Mouse (Mus musculus): Measurements from ENCODE around the gene Kcnj3. TPM values are rescaled to one million over a fixed set of nuclear protein-coding genes. Genes with fewer than 3 reads are reported as not detected.
"Not testable (repeated sequence)": the region's sequence is repeated elsewhere in the genome, so short reads cannot be mapped to it uniquely, and the experiment has no call there.

Kcnj3 gene
- polyA plus RNA-seq, 1 experiment: not detected

GRCm38 (mm10) chr2:55442006-55442405 lies 6.2 kb downstream of the Kcnj3 start:
- Histone ChIP-seq H3K4me3 (ENCODE audit: insufficient read depth, low read length) (no peak overlapping the region), H3K4me1 (ENCODE audit: control insufficient read depth, insufficient read depth, low read length) (no peaks in the 10 kb centered on the region), H3K27ac (ENCODE audit: insufficient read depth, low read depth, low read length) (no peak overlapping the region)
- TF ChIP-seq POLR2A (IDR thresholded peaks at IDR 0.05; ENCODE audit: borderline replicate concordance, low read depth, low read length) (no peak), CTCF (IDR thresholded peaks at IDR 0.05; ENCODE audit: low read depth, low read length) (no peak)

- no peak for TF ChIP-seq POLR2A (IDR thresholded peaks at IDR 0.05; ENCODE audit: borderline replicate concordance, low read depth, low read length)
- TF ChIP-seq CTCF (IDR thresholded peaks at IDR 0.05; ENCODE audit: low read depth, low read length): no peak
- no peak overlapping the region for H3K4me3 ChIP-seq (ENCODE audit: insufficient read depth, low read length)
- H3K27ac ChIP-seq (ENCODE audit: insufficient read depth, low read depth, low read length): no peak overlapping the region
- no peaks in the 10 kb centered on the region for H3K4me1 ChIP-seq (ENCODE audit: control insufficient read depth, insufficient read depth, low read length)
Measured at GRCm38 (mm10) chr2:55447298-55447697, 11.5 kb downstream of the Kcnj3 start.

GRCm38 (mm10) chr2:55450774-55451173 lies 15.0 kb downstream of the Kcnj3 start:
- TF ChIP-seq CTCF (IDR thresholded peaks at IDR 0.05; ENCODE audit: low read depth, low read length): no peak
- no peak for TF ChIP-seq POLR2A (IDR thresholded peaks at IDR 0.05; ENCODE audit: borderline replicate concordance, low read depth, low read length)
- Histone ChIP-seq H3K4me3 (ENCODE audit: insufficient read depth, low read length) (no peak overlapping the region), H3K4me1 (ENCODE audit: control insufficient read depth, insufficient read depth, low read length) (no peaks in the 10 kb centered on the region), H3K27ac (ENCODE audit: insufficient read depth, low read depth, low read length) (no peak overlapping the region)

- Histone ChIP-seq H3K27ac (ENCODE audit: insufficient read depth, low read depth, low read length) (no peak overlapping the region), H3K4me1 (ENCODE audit: control insufficient read depth, insufficient read depth, low read length) (no peaks in the 10 kb centered on the region), H3K4me3 (ENCODE audit: insufficient read depth, low read length) (no peak overlapping the region)
- no peak for TF ChIP-seq CTCF (IDR thresholded peaks at IDR 0.05; ENCODE audit: low read depth, low read length)
- no peak for TF ChIP-seq POLR2A (IDR thresholded peaks at IDR 0.05; ENCODE audit: borderline replicate concordance, low read depth, low read length)
Measured at GRCm38 (mm10) chr2:55459195-55459594, 23.4 kb downstream of the Kcnj3 start.

- no peaks in the 10 kb centered on the region for H3K4me1 ChIP-seq (ENCODE audit: control insufficient read depth, insufficient read depth, low read length)
- no peak for TF ChIP-seq CTCF (IDR thresholded peaks at IDR 0.05; ENCODE audit: low read depth, low read length)
- H3K27ac ChIP-seq (ENCODE audit: insufficient read depth, low read depth, low read length): no peak overlapping the region
- H3K4me3 ChIP-seq (ENCODE audit: insufficient read depth, low read length): no peak overlapping the region
Measured at GRCm38 (mm10) chr2:55469141-55469540, 33.4 kb downstream of the Kcnj3 start.

- H3K4me1 ChIP-seq (ENCODE audit: control insufficient read depth, insufficient read depth, low read length): no peaks in the 10 kb centered on the region
- no peak overlapping the region for H3K27ac ChIP-seq (ENCODE audit: insufficient read depth, low read depth, low read length)
- no peak overlapping the region for H3K4me3 ChIP-seq (ENCODE audit: insufficient read depth, low read length)
- no peak for TF ChIP-seq CTCF (IDR thresholded peaks at IDR 0.05; ENCODE audit: low read depth, low read length)
Measured at GRCm38 (mm10) chr2:55470006-55470405, 34.2 kb downstream of the Kcnj3 start.

GRCm38 (mm10) chr2:55479511-55479910 lies 43.7 kb downstream of the Kcnj3 start:
- Histone ChIP-seq H3K4me3 (ENCODE audit: insufficient read depth, low read length) (no peak overlapping the region), H3K4me1 (ENCODE audit: control insufficient read depth, insufficient read depth, low read length) (no peaks in the 10 kb centered on the region), H3K27ac (ENCODE audit: insufficient read depth, low read depth, low read length) (no peak overlapping the region)
- TF ChIP-seq CTCF (IDR thresholded peaks at IDR 0.05; ENCODE audit: low read depth, low read length): no peak
- TF ChIP-seq POLR2A (IDR thresholded peaks at IDR 0.05; ENCODE audit: borderline replicate concordance, low read depth, low read length): no peak

- Histone ChIP-seq H3K4me3 (ENCODE audit: insufficient read depth, low read length) (no peak overlapping the region), H3K4me1 (ENCODE audit: control insufficient read depth, insufficient read depth, low read length) (no peaks in the 10 kb centered on the region), H3K27ac (ENCODE audit: insufficient read depth, low read depth, low read length) (no peak overlapping the region)
- TF ChIP-seq CTCF (IDR thresholded peaks at IDR 0.05; ENCODE audit: low read depth, low read length) (no peak), POLR2A (IDR thresholded peaks at IDR 0.05; ENCODE audit: borderline replicate concordance, low read depth, low read length) (no peak)
Measured at GRCm38 (mm10) chr2:55479933-55480601, 44.3 kb downstream of the Kcnj3 start.

- no peak for TF ChIP-seq POLR2A (IDR thresholded peaks at IDR 0.05; ENCODE audit: borderline replicate concordance, low read depth, low read length)
- Histone ChIP-seq H3K4me3 (ENCODE audit: insufficient read depth, low read length) (no peak overlapping the region), H3K27ac (ENCODE audit: insufficient read depth, low read depth, low read length) (no peak overlapping the region), H3K4me1 (ENCODE audit: control insufficient read depth, insufficient read depth, low read length) (no peaks in the 10 kb centered on the region)
Measured at GRCm38 (mm10) chr2:55480602-55480965, 44.8 kb downstream of the Kcnj3 start.

- not testable (repeated sequence) for H3K27ac ChIP-seq (ENCODE audit: insufficient read depth, low read depth, low read length); H3K4me3 ChIP-seq (ENCODE audit: insufficient read depth, low read length); H3K4me1 ChIP-seq (ENCODE audit: control insufficient read depth, insufficient read depth, low read length)
Measured at GRCm38 (mm10) chr2:55485500-55486129, 49.8 kb downstream of the Kcnj3 start.

Data from bone marrow macrophage, adult 2 months (primary cell).